Mouse (Mus musculus) layer of hippocampus, adult 9-11 months (tissue): ENCODE data around the gene Dnm3.

Source experiments
- DNase-seq: peaks from one replicate; pipeline ENCODE4 v3.0.0; 2022

Dnm3 gene

GRCm38 (mm10) chr1:162477246-162478209 is at the start of gene Dnm3:
TSS of gene Dnm3 (minus strand) at chr1:162478034.
- peak; percentile 95 for DNase-seq

- no peak for DNase-seq
These were observed 37.3 kb upstream of the Dnm3 start for GRCm38 (mm10) chr1:162515116-162515515.

- no peak for DNase-seq
These were observed 32.2 kb upstream of the Dnm3 start for GRCm38 (mm10) chr1:162510013-162510356.

DNA sequence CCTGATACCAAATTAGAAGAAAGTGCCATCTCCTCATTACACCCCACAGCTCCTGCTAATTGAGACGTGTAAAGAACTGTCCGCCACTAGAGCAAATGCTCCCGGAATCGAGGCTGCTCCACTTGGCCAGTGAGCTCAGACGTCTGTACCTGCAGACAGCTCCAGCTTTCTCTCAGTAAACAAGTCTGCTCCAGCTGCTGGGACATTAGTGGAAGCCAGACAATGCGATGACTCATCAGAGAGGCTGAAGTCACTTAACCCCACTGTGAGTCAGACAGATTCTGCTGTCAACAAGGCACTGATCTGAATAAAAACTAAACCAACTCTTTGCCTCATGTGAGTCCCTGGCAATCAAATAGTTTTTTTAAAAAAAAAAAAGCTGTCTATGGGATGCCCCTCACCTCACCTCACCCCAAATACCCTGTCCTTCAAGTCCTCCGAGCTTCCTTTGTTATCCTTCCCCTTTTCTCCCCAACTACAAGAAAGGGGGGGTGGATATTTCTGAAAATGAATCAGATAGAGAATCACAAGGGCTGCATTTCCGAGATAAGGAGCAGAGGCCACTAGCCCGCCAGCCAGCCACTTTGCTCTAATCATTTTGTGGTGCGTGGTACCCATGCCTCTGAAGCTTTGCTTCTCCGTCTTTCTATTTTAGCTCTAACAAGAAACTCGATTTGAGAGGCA is 31.6 kb upstream of the Dnm3 start:
- DNase-seq, result peak; percentile 67

GRCm38 (mm10) chr1:162508211-162509005 is 30.6 kb upstream of the Dnm3 start:
- no peak for DNase-seq

DNA sequence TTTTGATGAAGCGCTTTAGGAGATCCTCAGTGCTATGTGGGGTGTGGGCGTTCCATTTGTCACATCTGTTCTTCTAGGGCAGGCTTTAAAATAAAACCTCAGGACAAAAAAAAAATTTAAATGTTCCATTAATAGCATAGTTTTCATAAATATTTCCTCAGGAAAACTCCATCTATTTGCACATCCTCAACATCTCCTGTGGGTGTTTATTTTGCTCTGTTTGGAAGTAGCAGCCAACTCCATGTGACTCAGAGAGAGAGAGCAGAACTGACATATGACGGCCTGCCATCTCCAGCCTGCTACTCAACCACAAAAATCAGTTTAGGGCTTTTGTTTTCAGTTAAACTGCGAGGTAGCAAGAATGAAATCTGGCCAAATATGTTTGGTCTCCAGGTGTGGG is 28.7 kb upstream of the Dnm3 start:
- peak; percentile 30 for DNase-seq

- DNase-seq, result no peak
These were observed 27.8 kb upstream of the Dnm3 start for GRCm38 (mm10) chr1:162505649-162506048.

- DNase-seq, result no peak
These were observed 1.2 kb downstream of the Dnm3 start for GRCm38 (mm10) chr1:162476531-162477080.

DNA sequence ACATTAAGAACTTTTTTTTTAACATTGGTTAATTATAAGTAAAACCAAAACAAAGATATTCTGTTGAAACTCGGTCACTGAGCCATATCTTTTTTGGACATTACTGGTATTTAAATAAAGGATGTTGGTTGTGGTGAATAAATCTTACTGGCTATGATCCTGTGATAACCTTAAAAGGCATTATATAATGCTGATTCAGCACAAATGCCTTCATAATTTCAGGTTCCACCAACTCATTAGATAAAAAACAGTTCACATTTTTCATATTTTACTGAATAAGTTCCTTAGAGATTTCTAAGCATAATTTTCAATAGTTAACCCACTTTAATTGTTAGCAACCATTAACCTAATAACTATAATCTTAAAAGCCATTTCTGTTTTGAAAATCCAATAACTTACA is 4.9 kb downstream of the Dnm3 start:
- no peak for DNase-seq

GRCm38 (mm10) chr1:162471089-162471488 is 6.7 kb downstream of the Dnm3 start:
- no peak for DNase-seq

DNA sequence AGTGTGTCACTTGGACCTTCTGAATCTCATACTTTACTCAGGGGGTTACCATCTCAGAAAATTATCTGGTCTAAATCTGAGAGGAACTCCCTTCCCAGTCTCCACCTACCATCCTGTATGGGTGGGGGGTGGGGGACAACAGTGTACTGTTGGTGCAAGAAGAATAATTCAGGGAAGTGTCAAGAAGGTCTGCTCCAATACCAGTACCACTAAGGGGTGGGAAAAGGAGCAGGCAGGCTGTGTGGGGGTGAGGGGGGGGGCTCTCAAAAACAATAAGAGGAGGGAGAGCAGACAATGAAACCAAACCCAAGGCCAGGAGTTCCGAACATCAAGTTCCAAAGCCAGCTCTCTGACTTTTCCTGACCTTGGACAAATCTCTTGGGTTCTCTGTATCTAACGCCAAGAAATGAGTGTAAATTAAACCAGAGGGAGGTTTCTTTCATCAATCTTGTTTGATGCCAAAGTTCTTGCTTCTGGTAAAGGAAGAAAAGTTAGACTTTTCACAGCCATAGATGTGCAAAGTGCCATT is 8.0 kb downstream of the Dnm3 start:
- no peak for DNase-seq

GRCm38 (mm10) chr1:162463676-162464075 is 14.2 kb downstream of the Dnm3 start:
- DNase-seq, result no peak

- no peak for DNase-seq
These were observed 19.1 kb downstream of the Dnm3 start for GRCm38 (mm10) chr1:162458711-162459110.

DNA sequence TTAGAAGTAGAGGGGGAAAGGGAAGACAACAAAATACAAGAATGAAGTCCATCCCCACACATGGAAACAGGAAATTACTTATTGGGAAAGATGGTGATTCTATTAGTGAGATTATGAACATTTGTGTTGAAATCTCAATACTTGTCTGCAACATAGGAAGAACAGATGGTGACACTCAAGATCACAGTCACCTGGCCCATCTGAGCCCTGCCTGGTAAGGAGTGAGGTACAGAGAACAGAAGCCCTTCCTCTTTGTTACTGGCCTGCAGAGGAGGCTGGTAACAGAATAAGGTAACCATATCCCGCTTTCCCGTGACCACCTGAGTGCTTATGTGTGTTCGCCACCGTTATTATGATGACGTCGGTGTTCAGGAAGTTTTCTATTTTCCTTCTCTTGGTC is 21.0 kb downstream of the Dnm3 start:
- no peak for DNase-seq

DNA sequence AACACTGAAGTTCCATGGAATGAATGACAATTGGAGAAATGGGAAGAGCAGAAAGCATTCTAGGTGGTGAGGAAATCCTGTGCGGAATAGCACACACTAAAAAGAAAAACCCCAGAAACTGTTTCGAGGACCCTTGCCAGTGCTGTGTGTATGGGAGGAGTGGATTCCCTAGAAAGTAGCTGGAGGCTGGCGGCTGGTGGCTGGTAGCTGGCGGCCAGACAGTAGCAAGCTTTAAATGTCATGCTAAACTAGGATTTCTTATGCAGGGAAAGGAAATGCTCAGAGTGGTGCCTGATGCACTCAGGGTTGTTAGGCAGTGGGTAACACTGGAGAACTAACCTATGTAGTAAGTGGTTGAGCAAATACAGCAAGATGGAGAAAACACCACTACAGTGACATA is 21.4 kb downstream of the Dnm3 start:
- DNase-seq, result no peak

- DNase-seq, result no peak
These were observed 24.3 kb downstream of the Dnm3 start for GRCm38 (mm10) chr1:162453578-162453977.

GRCm38 (mm10) chr1:162453030-162453429 is 24.8 kb downstream of the Dnm3 start:
- no peak for DNase-seq

- DNase-seq, result no peak
These were observed 28.5 kb downstream of the Dnm3 start for GRCm38 (mm10) chr1:162449161-162449909.

- no peak for DNase-seq
These were observed 33.0 kb downstream of the Dnm3 start for GRCm38 (mm10) chr1:162444805-162445204.

DNA sequence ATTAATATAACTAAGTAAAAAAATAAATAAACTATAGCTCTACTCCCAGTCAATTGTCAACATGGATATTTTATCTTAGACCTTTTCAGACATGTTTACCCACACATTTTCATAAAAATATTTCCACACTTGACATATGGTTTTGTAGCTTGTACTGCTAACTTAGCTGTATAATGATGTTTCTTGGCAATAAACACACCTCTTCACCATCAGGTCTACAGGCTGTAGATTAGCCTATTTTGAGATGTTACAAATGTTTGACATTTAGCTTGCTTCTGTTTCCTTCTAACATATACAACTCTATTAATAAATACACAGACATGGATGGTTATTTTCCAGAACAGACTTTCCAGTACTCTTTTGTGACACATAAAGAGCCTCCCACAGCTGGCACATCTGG is 38.3 kb downstream of the Dnm3 start:
- DNase-seq, result no peak

- no peak for DNase-seq
These were observed 41.2 kb downstream of the Dnm3 start for GRCm38 (mm10) chr1:162436672-162437071.

- no peak for DNase-seq
These were observed 48.9 kb downstream of the Dnm3 start for GRCm38 (mm10) chr1:162428904-162429303.
